ENCODE assay signal across 21 mouse cellular contexts in the genomic region with DNA sequence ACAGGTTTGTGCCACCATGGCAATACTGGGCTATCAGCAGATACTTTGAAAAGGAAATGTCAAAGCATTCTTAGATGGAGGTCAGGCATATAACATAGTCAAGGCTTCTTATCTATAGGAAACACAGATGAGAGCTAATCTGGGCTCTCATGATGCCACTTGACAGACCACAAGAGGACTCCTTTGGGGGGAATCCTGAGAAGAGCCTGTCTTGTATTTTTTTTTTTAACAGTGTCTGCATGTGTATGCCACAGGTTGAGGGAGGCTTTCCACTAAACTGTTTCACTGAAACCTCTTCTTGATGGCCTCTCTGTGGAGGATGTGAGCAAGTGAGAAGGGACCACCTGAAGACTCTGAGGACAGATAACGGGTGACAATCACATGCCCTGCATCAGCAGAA. TPM values are rescaled to one million over a fixed set of nuclear protein-coding genes. Genes with fewer than 3 reads are reported as not detected.
DNase-seq lines count a peak whose midpoint lies in the region; ATAC-seq and TF ChIP-seq lines count a peak whose summit lies in the region.
"Had no signal": no experiment of that assay in that cellular context is flagged by ENCODE, and none has a peak within 500 bp of the region (broad histone marks: within the 10 kb centered on the region; RNA-seq: fewer than 3 reads in every experiment).

No protein-coding gene starts in this region.

- no peak overlapping the region for H3K9ac ChIP-seq in heart, embryonic 15.5 days
- H3K9ac ChIP-seq in heart, embryonic 11.5 days (ENCODE audit: low read depth, low read length): no peak overlapping the region
- H3K9ac ChIP-seq in MEL (ENCODE audit: control insufficient read depth, low read depth, low read length, poor library complexity, severe bottlenecking): no peak overlapping the region
- H3K9ac ChIP-seq: hindbrain, embryonic 13.5 days had no signal

- H3K79me2 ChIP-seq in MEL (ENCODE audit: control insufficient read depth, insufficient read depth, low read length, poor library complexity): peaks cover 23% of the 10 kb centered on the region

- DNase-seq in MEL (ENCODE audit: low read depth, low spot score): peak; percentile 84
- no peak for DNase-seq in right cerebral cortex, adult 18-20 months
- DNase-seq: adrenal gland, postnatal 10 days; cerebellum, adult 11-12 months; cerebellum, postnatal 14 days; kidney, postnatal 36 days; left cerebral cortex, postnatal 4 days; lung, postnatal 14 days; retina, postnatal 1 day; right cerebral cortex, postnatal 4 days; thymus, adult 2 months had no signal

- H3K27me3 ChIP-seq in heart, embryonic 15.5 days: no peaks in the 10 kb centered on the region
- no peaks in the 10 kb centered on the region for H3K27me3 ChIP-seq in heart, embryonic 11.5 days (ENCODE audit: control insufficient read depth, insufficient read depth, low read length)
- no peaks in the 10 kb centered on the region for H3K27me3 ChIP-seq in MEL (ENCODE audit: control insufficient read depth in 1 of 2, insufficient read depth in 2 of 2, low read length in 2 of 2)

- no peak for ATAC-seq in heart, embryonic 15.5 days (replicated peaks; ENCODE audit: insufficient number of reproducible peaks, insufficient read depth, low FRiP score, low read depth)
- no peak for ATAC-seq in heart, embryonic 11.5 days (replicated peaks; ENCODE audit: insufficient number of reproducible peaks, low FRiP score, low TSS enrichment)
- ATAC-seq in common myeloid progenitor, adult 5-6 weeks (replicated peaks; ENCODE audit: low read depth, poor library complexity, severe bottlenecking): peak; percentile 36
- peak; percentile 39 for ATAC-seq in megakaryocyte progenitor cell, adult 5-6 weeks (replicated peaks; ENCODE audit: poor library complexity)
- ATAC-seq in frontal cortex, adult (ENCODE audit: low TSS enrichment): no peak
- ATAC-seq: activated CD4-positive, CD25-positive, alpha-beta regulatory T cell, adult 4 months had no signal

- H3K9me3 ChIP-seq in heart, embryonic 15.5 days (replicated peaks): no peaks in the 10 kb centered on the region
- no peaks in the 10 kb centered on the region for H3K9me3 ChIP-seq in heart, embryonic 11.5 days (replicated peaks; ENCODE audit: control insufficient read depth, low read length)
- no peaks in the 10 kb centered on the region for H3K9me3 ChIP-seq in MEL (replicated peaks; ENCODE audit: insufficient read depth, low read length)
- H3K9me3 ChIP-seq: hindbrain, embryonic 13.5 days had no signal

- no peaks in the 10 kb centered on the region for H3K36me3 ChIP-seq in heart, embryonic 15.5 days
- H3K36me3 ChIP-seq in heart, embryonic 11.5 days (ENCODE audit: control insufficient read depth, insufficient read depth, low read length): no peaks in the 10 kb centered on the region
- peaks cover 0 to 39% of the 10 kb centered on the region in 2 experiments; a peak in 2 of 4 replicates for H3K36me3 ChIP-seq in MEL (ENCODE audit: control insufficient read depth in 1 of 2, insufficient read depth in 2 of 2, low read length in 2 of 2)
- H3K36me3 ChIP-seq: hindbrain, embryonic 13.5 days had no signal

- no peak for TF ChIP-seq POLR2A in MEL (IDR thresholded peaks at IDR 0.05; ENCODE audit: control insufficient read depth in 1 of 2, insufficient read depth in 1 of 2, low read depth in 1 of 2, low read length in 2 of 2, poor library complexity in 1 of 2)

- H3K4me2 ChIP-seq in heart, embryonic 15.5 days: no peak overlapping the region
- no peak overlapping the region for H3K4me2 ChIP-seq in heart, embryonic 11.5 days
- H3K4me2 ChIP-seq: hindbrain, embryonic 13.5 days; midbrain, embryonic 11.5 days had no signal

- WGBS in heart, embryonic 15.5 days: 64% methylated on average over 1 of the region's 1 CpGs
- WGBS in heart, embryonic 11.5 days (ENCODE audit: insufficient replicate concordance): 30% methylated on average over 1 of the region's 1 CpGs

- peaks cover 50% of the 10 kb centered on the region for H3K4me1 ChIP-seq in heart, embryonic 15.5 days (replicated peaks)
- peaks cover 35% of the 10 kb centered on the region for H3K4me1 ChIP-seq in heart, embryonic 11.5 days (ENCODE audit: control insufficient read depth, insufficient read depth, low read length)
- H3K4me1 ChIP-seq in MEL (ENCODE audit: control insufficient read depth in 1 of 2, insufficient read depth in 2 of 2, low read length in 2 of 2): peaks cover 17 to 31% of the 10 kb centered on the region in 2 experiments

- H3K27ac ChIP-seq in heart, embryonic 15.5 days: peak overlapping the region; percentile 93
- no peak overlapping the region for H3K27ac ChIP-seq in heart, embryonic 11.5 days (ENCODE audit: low read depth, low read length)
- peak overlapping the region; percentile 66 for H3K27ac ChIP-seq in MEL (ENCODE audit: control insufficient read depth, low read depth, low read length)
- H3K27ac ChIP-seq: hindbrain, embryonic 13.5 days; left cerebral cortex, adult 2 months had no signal

- no peak overlapping the region for H3K4me3 ChIP-seq in heart, embryonic 15.5 days
- H3K4me3 ChIP-seq in heart, embryonic 11.5 days (ENCODE audit: low read depth, low read length): no peak overlapping the region
- H3K4me3 ChIP-seq in MEL (ENCODE audit: control insufficient read depth in 1 of 2, insufficient read depth in 1 of 2, low read depth in 2 of 2, low read length in 2 of 2): no peak overlapping the region
- H3K4me3 ChIP-seq: hindbrain, embryonic 13.5 days; left cerebral cortex, adult 2 months had no signal

- peak; percentile 92 to 93 for TF ChIP-seq EP300 in MEL (IDR thresholded peaks at IDR 0.05; ENCODE audit: low read depth in 1 of 2, low read length in 2 of 2)

- TF ChIP-seq RAD21 in MEL (IDR thresholded peaks at IDR 0.05; ENCODE audit: low read depth, low read length): no peak

- TF ChIP-seq CTCF in MEL (IDR thresholded peaks at IDR 0.05 in 2 of 3, conservative IDR thresholded peaks at IDR 0.05 in 1 of 3; ENCODE audit: control insufficient read depth in 1 of 3, insufficient read depth in 1 of 3, low read depth in 2 of 3, low read length in 3 of 3, poor library complexity in 1 of 3, severe bottlenecking in 1 of 3): no peak

TF ChIP-seq in MEL, 35 proteins besides CTCF, POLR2A, EP300 and RAD21:
- no peak for TF ChIP-seq POLR2AphosphoS2 (IDR thresholded peaks at IDR 0.05; ENCODE audit: low read length)
- TF ChIP-seq SIN3A (IDR thresholded peaks at IDR 0.05; ENCODE audit: low read length): peak; percentile 87
- peak; percentile 95 for TF ChIP-seq ZNF384 (IDR thresholded peaks at IDR 0.05; ENCODE audit: low read depth, low read length)
- TF ChIP-seq TBP (IDR thresholded peaks at IDR 0.05; ENCODE audit: low read depth, low read length): 0 out of 2 replicates have a peak, but pooled peaks have one; percentile 44
- peak; percentile 91 for TF ChIP-seq RCOR1 (IDR thresholded peaks at IDR 0.05; ENCODE audit: low read depth, low read length)
- TF ChIP-seq ETS1 (IDR thresholded peaks at IDR 0.05; ENCODE audit: low read depth, low read length): peak; percentile 96
- TF ChIP-seq ZKSCAN1 (IDR thresholded peaks at IDR 0.05; ENCODE audit: low read depth, low read length): no peak
- TF ChIP-seq TCF12 (IDR thresholded peaks at IDR 0.05; ENCODE audit: low read depth, low read length): peak; percentile 95
- no peak for TF ChIP-seq HCFC1 (IDR thresholded peaks at IDR 0.05; ENCODE audit: low read depth, low read length)
- peak; percentile 48; the same call in 1 of the 2 replicates for TF ChIP-seq MXI1 (IDR thresholded peaks at IDR 0.05; ENCODE audit: low read depth, low read length)
- no peak for TF ChIP-seq NRF1 (IDR thresholded peaks at IDR 0.05; ENCODE audit: insufficient read depth, low read depth, low read length, poor library complexity, severe bottlenecking)
- peak; percentile 93 for TF ChIP-seq TAL1 (IDR thresholded peaks at IDR 0.05; ENCODE audit: low read length)
- TF ChIP-seq MYC (IDR thresholded peaks at IDR 0.05; ENCODE audit: low read depth, low read length): 0 out of 2 replicates have a peak, but pooled peaks have one; percentile 25
- TF ChIP-seq GATA1 (IDR thresholded peaks at IDR 0.05; ENCODE audit: low read depth, low read length): peak; percentile 96

RNA-seq across cellular contexts. Expression of gene Lrmp, which starts 9.2 kb away (rescaled TPM):
- 3.1 and 10.7 TPM in 2 replicates for polyA plus RNA-seq in heart, embryonic 15.5 days (2015; fragmentation: Nextera tagmentation; extraction: Ambion mirVana)
- polyA plus RNA-seq in heart, embryonic 11.5 days (2014; fragmentation: Nextera tagmentation; extraction: Ambion mirVana): 3.0 and 3.5 TPM in 2 replicates
- 60.4 and 70.1 TPM in 2 replicates for total RNA-seq in MEL (2012; rRNA removed)
- polyA plus RNA-seq in MEL (2012; ENCODE audit: insufficient read depth in 1 of 2, insufficient read length in 2 of 2, low read depth in 1 of 2, low replicate concordance in 2 of 2, missing spikeins in 1 of 2): 10 to 100 TPM in 1 of 2 experiments, not detected in 1; 64.3 TPM
- 79.5 and 86.6 TPM in 2 replicates for total RNA-seq in common myeloid progenitor, adult 5-6 weeks (2017)
- total RNA-seq in megakaryocyte progenitor cell, adult 5-6 weeks (2015): 42.1 and 42.6 TPM in 2 replicates
- total RNA-seq in megakaryocyte progenitor cell, adult 5-6 weeks (2017): 93.6 and 125 TPM in 2 replicates

RNA-seq across cellular contexts. Expression of gene Bcat1, which starts 48.6 kb away (rescaled TPM):
- 3.3 and 6.7 TPM in 2 replicates for polyA plus RNA-seq in heart, embryonic 15.5 days (2015; fragmentation: Nextera tagmentation; extraction: Ambion mirVana)
- polyA plus RNA-seq in heart, embryonic 11.5 days (2014; fragmentation: Nextera tagmentation; extraction: Ambion mirVana): 24.1 and 24.2 TPM in 2 replicates
- not detected in 2 replicates for total RNA-seq in MEL (2012; rRNA removed)
- polyA plus RNA-seq in MEL (2012; ENCODE audit: insufficient read depth in 1 of 2, insufficient read length in 2 of 2, low read depth in 1 of 2, low replicate concordance in 2 of 2, missing spikeins in 1 of 2): not detected
- total RNA-seq in common myeloid progenitor, adult 5-6 weeks (2017): 0.78 and 2.7 TPM in 2 replicates
- total RNA-seq in megakaryocyte progenitor cell, adult 5-6 weeks (2015): 0.27 and 0.29 TPM in 2 replicates
- total RNA-seq in megakaryocyte progenitor cell, adult 5-6 weeks (2017): 1.1 and 1.5 TPM in 2 replicates
- polyA plus RNA-seq: liver, adult 2 months had no signal

Comparison
In these comparisons a context has a peak if more than half of its experiments do, and no peak if none do; other contexts are left out.
1. ATAC-seq: peak in common myeloid progenitor, adult 5-6 weeks (single experiment) and megakaryocyte progenitor cell, adult 5-6 weeks (single experiment); none in heart, embryonic 15.5 days (single experiment), heart, embryonic 11.5 days (single experiment) and frontal cortex, adult (single experiment).